Mouse (Mus musculus) forebrain, embryonic 12.5 days (tissue): ENCODE measurements at regions not wholly inside any gene's neighbourhood (a gene's known extent, or its start where the extent isn't known, plus 50 kb on each side); places are given as distances from the start of the nearest gene placed in this dataset.

Experiments used
- ATAC-seq: fragments of 200-750 bp; cut with Nextera tagmentation; 2 replicates; pipeline ENCODE4 v1.8.0; 2017; ENCODE audit warnings: moderate TSS enrichment; ENCODE audit not compliant: low FRiP score
- H3K27ac ChIP-seq: fragments of 300-500 bp; sonication (generic); 2 replicates; pipeline ENCODE4 v1.5.1; 2016; ENCODE audit warnings: mild to moderate bottlenecking
- H3K27me3 ChIP-seq: fragments of 300-500 bp; sonication (generic); 2 replicates; pipeline ENCODE4 v1.6.1; 2016; ENCODE audit warnings: mild to moderate bottlenecking
- H3K36me3 ChIP-seq: fragments of 300-500 bp; sonication (generic); replicated peaks from 2 replicates; pipeline ENCODE4 v1.6.1; 2016; ENCODE audit warnings: mild to moderate bottlenecking
- H3K4me1 ChIP-seq: fragments of 300-500 bp; sonication (generic); 2 replicates; pipeline ENCODE4 v1.6.1; 2016
- H3K4me2 ChIP-seq: fragments of 300-500 bp; sonication (generic); 2 replicates; pipeline ENCODE4 v1.6.1; 2016; ENCODE audit warnings: mild to moderate bottlenecking, moderate library complexity
- H3K4me3 ChIP-seq: fragments of 300-500 bp; sonication (generic); replicated peaks from 2 replicates; pipeline ENCODE4 v1.5.1; 2016; ENCODE audit warnings: mild to moderate bottlenecking
- H3K9ac ChIP-seq: fragments of 300-500 bp; sonication (generic); 2 replicates; pipeline ENCODE4 v1.6.1; 2016; ENCODE audit warnings: mild to moderate bottlenecking
- H3K9me3 ChIP-seq: fragments of 300-500 bp; sonication (generic); 2 replicates; pipeline ENCODE4 v1.6.1; 2016
- WGBS: fragments of 180-500 bp; shearing (Covaris S2); methylation state at CpG from one replicate; pipeline ENCODE4 v1.1.7; 2016; 5-methylcytosine and 5-hydroxymethylcytosine counted together

DNA sequence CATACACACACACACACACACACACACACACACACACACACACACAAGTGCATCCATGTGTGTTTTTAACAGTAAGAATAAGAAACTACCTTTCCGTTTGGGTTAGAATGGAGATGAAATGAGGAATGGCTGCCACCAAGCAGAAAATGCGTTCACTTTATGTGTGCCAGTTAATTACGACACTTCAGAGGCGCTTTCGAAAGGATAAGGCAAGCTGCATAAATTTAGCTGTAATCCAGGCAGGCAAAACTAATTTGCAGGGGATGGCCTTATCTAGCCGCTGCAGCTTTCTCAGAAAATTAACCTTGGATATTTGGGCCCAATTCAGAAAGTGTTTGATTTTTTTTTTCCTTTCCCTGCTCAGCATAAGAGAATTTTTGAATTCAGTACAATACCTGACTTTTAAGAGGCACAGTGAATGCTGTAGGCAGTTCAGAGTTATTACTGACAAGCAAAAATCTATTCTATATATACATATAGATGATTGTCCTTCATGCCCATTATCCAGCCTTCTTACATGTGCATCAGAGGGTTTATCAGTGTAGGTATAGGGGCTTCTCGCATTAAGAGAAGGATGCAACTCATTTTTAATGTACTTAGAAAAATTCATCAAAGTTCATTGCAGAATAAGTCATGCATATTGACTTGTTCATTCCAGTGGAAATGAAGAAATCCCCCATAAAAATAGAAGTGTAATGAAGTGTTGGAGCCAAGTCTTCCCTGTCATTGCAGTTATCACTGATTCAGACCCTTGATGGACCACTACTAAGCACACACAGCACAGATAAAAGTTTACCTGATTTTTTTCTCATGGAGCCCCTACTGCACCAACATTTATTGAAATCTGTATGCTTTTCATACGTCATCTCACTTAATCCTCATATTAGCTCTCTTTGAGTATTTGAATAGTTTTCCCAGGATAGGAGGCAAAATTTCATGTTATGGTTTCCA is 372.1 kb downstream of the Ndufa4 start:
- ATAC-seq: peak; percentile 75; the same call in 1 of the 2 replicates
- H3K27me3 ChIP-seq: no peaks in the 10 kb centered on the region
- H3K4me1 ChIP-seq: no peaks in the 10 kb centered on the region
- H3K9ac ChIP-seq: no peak overlapping the region
- H3K27ac ChIP-seq: no peak overlapping the region
- no peak overlapping the region for H3K4me3 ChIP-seq
- H3K36me3 ChIP-seq: no peaks in the 10 kb centered on the region
- 58% methylated on average over 8 of the region's 8 CpGs for WGBS
- H3K9me3 ChIP-seq: no peaks in the 10 kb centered on the region
- H3K4me2 ChIP-seq: no peak overlapping the region

DNA sequence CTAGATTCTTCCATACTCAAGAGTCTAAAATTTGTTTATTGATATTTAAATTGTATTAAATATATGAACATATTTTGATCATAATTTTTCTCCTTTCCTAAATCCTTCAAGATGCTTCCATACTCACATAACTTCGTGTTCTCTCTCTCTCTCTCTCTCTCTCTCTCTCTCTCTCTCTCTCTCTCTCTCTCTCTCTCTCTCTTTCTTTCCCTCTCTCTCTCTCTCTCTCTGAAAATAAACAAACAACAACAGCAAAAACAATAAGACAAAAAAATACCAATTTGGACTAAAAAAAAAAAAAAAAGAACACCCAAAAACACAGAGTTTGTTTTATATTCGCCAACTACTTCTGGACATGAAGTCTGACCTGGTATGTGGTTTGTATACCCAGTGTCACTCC is 404.2 kb downstream of the Ndufa4 start:
- 78% methylated on average over 2 of the region's 2 CpGs for WGBS
- H3K27ac ChIP-seq: no peak overlapping the region
- ATAC-seq: no peak

DNA sequence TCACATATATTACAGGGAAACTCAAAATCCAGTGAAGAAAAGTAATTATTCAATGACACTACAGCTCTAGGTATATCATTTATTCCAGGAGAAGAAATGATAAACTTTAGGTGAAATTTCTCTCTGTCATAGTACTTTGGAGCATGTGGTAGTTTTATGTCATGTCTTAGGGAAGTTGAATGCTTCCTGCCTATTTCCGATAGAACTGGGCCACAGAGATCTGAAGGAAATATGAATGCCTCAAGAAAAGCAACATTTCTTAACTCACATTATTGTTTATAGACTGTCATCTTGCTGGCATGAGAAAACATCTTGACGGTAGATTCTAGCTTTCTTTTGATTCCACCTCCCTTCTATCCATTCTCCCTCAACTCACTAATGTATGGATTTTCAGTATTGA is 412.9 kb downstream of the Ndufa4 start:
- H3K36me3 ChIP-seq: no peaks in the 10 kb centered on the region
- WGBS: 96% methylated on average over 2 of the region's 2 CpGs

More for the DNA sequence above, 404.2 kb downstream of the Ndufa4 start:
- no peaks in the 10 kb centered on the region for H3K36me3 ChIP-seq
- H3K9ac ChIP-seq: no peak overlapping the region
- H3K9me3 ChIP-seq: no peaks in the 10 kb centered on the region
- H3K4me3 ChIP-seq: no peak overlapping the region
- no peaks in the 10 kb centered on the region for H3K4me1 ChIP-seq
- H3K4me2 ChIP-seq: no peak overlapping the region
- no peaks in the 10 kb centered on the region for H3K27me3 ChIP-seq

DNA sequence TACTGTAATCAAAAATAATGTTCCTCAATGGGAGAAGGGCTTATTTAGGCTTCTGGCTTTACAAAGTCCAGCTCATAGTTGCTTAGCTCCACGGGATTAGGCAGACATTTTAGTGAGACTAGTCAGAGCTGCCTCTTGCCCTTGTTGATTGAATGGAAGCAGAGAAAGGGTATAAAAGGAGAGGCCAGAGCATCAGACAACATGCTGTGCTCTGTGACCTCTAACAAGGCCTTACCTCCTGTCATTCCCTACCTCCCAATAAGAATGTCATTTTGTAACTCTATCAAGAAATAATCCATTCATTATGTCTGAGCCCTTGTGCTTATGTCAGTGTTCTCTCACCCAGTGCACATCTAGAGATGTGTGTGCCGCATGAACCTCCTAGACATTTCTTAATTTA is 430.3 kb downstream of the Ndufa4 start:
- Histone ChIP-seq H3K4me3 (no peak overlapping the region), H3K27ac (no peak overlapping the region), H3K27me3 (no peaks in the 10 kb centered on the region), H3K4me1 (peaks cover 3% of the 10 kb centered on the region; the same call in 1 of the 2 replicates), H3K36me3 (no peaks in the 10 kb centered on the region), H3K9me3 (no peaks in the 10 kb centered on the region), H3K9ac (no peak overlapping the region), H3K4me2 (no peak overlapping the region)
- WGBS: 16% methylated on average over 2 of the region's 2 CpGs
- ATAC-seq: no peak

More for the DNA sequence above, 412.9 kb downstream of the Ndufa4 start:
- H3K9me3 ChIP-seq: no peaks in the 10 kb centered on the region
- H3K4me2 ChIP-seq: no peak overlapping the region
- no peak for ATAC-seq
- H3K9ac ChIP-seq: no peak overlapping the region
- H3K27me3 ChIP-seq: no peaks in the 10 kb centered on the region
- H3K27ac ChIP-seq: no peak overlapping the region
- H3K4me1 ChIP-seq: no peaks in the 10 kb centered on the region
- no peak overlapping the region for H3K4me3 ChIP-seq
